Mouse (Mus musculus): ENCODE data around the gene Mrto4.

Mrto4 gene

DNA sequence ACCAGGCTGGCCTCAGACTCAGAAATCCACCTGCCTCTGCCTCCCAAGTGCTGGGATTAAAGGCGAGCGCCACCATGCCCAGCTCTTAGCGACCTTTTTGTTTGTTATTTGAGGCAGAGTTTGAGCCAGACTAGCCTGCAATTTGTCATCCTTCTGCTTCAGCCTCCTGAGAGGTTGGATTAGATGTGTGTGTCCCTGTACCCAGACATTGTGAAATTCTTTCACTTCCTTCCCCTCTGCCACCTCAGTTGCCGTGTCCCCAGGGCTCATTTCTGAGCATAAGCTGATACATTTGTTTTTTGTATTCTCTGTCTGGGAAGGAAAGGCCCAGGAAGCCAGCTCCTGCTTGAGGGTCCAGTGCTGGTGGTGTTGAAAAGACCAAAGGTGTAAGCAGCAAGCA lies 11.5 kb downstream of the Mrto4 start:
- no peak for DNase-seq (ENCODE audit: low spot score in 2 of 2)

- DNase-seq (ENCODE audit: low spot score in 2 of 2), result no peak
Observed at GRCm38 (mm10) chr4:139338145-139338544, 14.2 kb downstream of the Mrto4 start.

DNA sequence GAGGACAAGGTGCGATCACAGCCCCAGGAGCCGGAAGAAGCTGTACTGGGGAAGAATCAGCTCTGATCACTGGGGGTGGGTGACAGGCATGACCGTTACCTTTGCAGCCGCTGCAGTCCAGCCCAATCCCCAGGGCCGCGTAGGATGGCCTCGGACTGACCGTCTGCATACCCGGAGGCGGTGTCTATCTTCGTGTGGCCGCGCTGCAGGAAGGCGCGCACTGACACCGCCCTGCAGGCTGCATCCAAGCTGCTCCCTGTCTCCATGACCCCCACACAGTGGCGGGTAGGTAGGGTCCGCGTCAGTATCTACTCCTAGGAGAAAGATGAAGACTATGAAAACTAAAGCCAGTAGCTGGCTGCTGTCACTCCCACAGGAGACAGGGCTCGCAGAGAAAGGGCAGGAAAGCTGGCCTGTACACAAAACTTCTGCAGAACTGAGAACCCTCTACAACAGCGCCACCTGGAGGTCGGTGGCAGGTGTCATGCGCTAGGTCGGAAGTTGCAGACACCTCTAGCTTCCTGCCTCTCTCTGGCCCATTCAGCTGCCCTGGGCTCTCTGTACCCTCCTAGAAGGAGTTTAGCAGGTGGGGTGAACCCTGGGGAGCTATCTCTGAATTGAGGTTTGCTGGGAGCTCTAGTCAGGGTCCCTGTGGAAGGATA lies 15.4 kb downstream of the Mrto4 start:
- peak in 1 of 2 experiments; percentile 24 for DNase-seq (ENCODE audit: low spot score in 2 of 2)

GRCm38 (mm10) chr4:139335507-139335906 lies 16.9 kb downstream of the Mrto4 start:
- DNase-seq (ENCODE audit: low spot score in 2 of 2), result no peak

DNA sequence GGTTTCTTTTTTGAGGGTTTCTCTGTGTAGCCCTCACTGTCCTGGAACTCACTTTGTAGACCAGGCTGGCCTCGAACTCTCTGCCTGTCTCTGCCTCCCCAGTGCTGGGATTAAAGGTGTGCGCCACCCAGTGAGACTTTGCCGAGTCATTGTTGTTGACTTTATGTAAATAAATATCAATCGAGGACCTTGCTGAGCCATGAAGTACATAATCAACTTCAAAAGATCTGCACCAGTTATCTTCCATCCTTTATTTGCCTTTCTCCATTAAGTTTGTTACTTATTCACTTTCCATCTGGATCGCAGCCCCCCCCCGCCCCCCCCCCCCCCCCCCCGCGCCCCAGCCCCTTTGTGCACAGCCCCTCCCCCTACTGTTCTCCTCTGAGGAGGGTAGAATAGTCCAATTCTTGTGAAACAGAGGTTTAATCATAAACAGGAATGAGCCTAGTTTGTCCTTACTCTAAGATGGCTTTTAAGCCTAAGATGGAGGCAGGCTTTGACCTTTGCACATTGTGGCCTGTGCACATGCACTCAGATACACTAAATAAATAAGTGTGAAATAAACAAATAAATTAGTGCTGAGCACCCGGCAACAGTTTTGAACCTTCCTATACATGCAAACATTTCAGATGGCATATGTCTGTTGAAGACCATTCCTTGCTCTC lies 17.6 kb downstream of the Mrto4 start:
- DNase-seq (ENCODE audit: low spot score in 2 of 2), result no peak

GRCm38 (mm10) chr4:139330605-139331004 lies 21.8 kb downstream of the Mrto4 start:
- no peak for DNase-seq (ENCODE audit: low spot score in 2 of 2)

GRCm38 (mm10) chr4:139319740-139320139 lies 32.6 kb downstream of the Mrto4 start:
- DNase-seq (ENCODE audit: low spot score in 2 of 2), result no peak

DNA sequence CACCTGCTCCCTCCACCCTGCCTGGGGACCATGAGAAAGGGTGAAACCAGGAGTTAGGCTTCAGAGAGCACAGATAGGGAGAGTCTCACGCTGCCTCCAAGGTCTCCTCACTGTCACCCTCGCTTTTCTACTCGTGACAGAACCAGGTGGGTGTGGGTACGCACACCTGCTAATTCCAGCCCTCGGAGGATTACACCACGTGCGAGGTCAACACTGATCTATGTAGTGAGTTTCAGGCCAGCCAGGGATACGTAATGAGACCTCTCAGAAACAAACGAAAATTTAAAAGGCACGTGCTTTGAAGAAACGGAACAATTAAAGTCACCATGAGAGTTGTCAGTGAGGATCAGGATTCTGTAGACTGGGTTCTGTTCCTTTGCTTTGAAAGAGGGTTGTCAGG lies 33.9 kb downstream of the Mrto4 start:
- no peak for DNase-seq (ENCODE audit: low spot score in 2 of 2)

GRCm38 (mm10) chr4:139312632-139313031 lies 39.7 kb downstream of the Mrto4 start:
- DNase-seq (ENCODE audit: low spot score in 2 of 2), result no peak

DNA sequence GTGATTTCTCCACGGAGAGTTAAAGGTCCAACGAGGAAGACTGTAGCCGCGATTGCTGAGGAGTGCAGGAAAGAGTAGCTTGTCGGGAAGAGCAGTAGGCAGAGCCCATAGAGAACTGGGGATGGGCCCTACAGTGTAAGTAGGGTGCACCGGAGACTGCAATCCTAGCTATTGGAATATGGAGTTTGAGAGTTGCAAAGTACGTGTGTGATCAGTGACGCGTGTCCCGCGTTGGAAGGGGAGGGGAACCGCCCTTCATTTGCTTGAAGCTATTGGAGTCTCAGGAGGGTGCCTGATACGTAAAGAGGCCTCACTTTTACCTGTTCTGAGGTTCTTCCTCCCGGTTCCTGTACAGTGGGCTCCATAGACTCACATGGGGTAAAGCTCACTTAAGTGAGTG lies 40.7 kb downstream of the Mrto4 start:
- no peak for DNase-seq (ENCODE audit: low spot score in 2 of 2)

DNA sequence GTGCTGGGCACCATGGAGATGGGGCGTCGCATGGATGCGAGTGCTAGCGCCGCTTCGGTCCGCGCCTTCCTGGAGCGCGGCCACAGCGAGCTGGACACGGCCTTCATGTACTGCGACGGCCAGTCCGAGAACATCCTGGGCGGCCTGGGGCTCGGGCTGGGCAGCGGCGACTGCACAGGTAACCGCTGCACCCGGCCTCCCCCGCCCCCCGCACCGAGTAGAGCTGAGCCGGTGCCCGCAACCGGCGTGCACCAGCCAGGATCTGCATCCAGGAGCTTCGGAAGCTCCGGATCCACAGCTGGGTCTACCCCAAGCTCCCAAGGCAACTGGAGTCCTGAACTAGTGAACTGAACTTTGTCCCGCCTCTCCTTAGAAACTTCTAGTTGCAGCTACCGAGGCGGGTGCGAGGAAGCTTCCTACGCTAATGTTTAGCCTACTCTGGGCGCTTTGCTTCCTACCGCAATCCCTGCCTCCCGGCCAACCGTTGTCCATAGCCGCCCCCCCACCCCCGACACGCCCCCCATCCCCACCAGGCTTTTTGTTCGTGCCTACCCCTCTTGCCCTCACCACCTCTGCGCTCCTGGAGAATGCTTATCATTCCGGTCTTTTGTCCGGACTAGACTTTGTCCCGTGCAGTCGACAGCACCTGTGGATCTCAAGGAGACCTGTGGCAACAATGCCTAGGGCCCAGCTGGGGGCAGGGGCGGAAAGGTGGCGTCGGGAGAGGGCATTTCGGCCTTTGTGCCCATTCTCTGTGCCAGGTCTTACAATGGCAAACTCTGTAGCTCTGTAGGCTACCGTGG lies 41.3 kb downstream of the Mrto4 start:
- DNase-seq (ENCODE audit: low spot score in 2 of 2), result no peak

DNA sequence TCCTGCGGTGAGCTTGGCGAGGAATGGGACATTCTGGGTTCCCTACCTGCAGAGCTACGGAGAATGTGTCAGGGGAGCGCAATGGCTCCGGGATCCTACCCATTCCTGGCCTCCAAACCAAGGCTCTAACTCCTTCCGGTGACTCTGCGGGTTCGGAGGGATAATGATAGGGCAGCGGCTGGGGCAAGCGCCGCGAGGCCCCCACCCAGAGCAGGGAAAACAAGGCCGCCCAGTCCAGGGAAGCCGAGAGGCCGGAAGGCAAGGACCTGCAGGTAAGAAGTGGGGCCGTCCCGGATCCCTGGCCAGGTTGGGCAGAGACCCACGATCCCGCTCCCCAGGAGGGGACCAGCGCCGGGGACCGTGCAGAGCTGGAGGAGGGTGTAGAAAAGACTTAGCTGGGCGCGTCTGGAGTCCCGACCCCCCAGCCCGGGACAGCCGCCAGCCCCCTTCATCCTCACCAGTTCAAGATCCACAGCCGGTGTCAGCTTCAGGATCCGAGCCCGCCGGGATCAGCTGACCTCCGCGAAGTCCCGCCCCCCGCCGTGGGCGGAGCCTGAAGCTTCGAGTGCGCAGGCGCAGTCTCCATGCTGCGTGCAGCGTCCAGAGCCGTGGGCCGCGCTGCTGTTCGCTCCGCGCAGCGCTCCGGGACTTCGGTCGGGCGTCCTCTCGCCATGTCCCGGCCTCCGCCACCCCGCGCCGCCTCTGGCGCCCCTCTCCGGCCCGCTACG lies 42.0 kb downstream of the Mrto4 start, which contains the start of the genes Pqlc2 and Akr7a5:
TSS of gene Pqlc2 (minus strand) at position 538 of the 728 bp plus-strand sequence.
TSS of gene Akr7a5 (plus strand) at position 574 of the 728 bp plus-strand sequence.
- peak; percentile 95 to 96 for DNase-seq (ENCODE audit: low spot score in 2 of 2)

DNA sequence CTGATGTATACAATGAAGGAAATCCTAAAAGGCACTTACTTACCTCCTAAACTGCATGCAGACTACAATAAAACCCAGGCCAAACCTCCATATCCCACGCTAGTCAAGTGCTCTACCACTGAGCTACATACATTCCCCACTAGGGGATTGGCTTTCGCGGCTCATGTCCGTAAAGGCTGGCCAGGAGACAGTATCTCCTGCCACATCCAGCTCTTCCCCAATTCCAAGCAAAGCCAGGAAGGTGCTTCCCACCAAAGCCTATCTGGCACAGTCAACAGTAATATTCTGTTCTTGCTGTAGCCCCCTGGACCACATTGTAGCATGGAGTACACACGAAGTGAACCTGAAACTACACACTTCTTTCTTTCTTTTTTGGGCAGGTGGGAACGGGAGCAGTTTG lies 42.7 kb downstream of the Mrto4 start:
- DNase-seq (ENCODE audit: low spot score in 2 of 2), result no peak

- no peak for DNase-seq (ENCODE audit: low spot score in 2 of 2)
Observed at GRCm38 (mm10) chr4:139307916-139308315, 44.5 kb downstream of the Mrto4 start.

- no peak for DNase-seq (ENCODE audit: low spot score in 2 of 2)
Observed at GRCm38 (mm10) chr4:139305521-139305920, 46.9 kb downstream of the Mrto4 start.

DNA sequence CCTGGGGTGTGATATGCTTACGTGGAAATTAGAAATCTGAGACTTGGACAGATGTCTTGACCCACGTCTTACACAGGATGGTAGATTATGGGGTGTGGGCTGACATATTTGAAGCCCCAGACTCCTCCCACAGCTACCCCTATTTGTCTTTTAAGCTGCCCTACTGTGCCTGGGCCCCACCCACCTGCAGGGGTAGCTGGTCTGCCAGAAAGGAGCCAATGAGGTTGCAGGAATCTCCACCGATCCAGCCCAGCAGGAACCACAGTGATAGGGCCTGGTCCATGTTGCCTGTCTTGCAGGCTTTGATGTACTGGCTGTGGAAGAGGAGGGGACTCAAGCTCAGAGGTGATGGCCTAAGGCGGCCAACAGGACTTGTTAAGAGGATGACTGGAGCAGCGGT lies 50.1 kb downstream of the Mrto4 start:
- no peak for DNase-seq (ENCODE audit: low spot score in 2 of 2)

- DNase-seq (ENCODE audit: low spot score in 2 of 2), result no peak
Observed at GRCm38 (mm10) chr4:139301780-139302179, 50.6 kb downstream of the Mrto4 start.

GRCm38 (mm10) chr4:139298671-139299366 lies 53.6 kb downstream of the Mrto4 start:
- no peak for DNase-seq (ENCODE audit: low spot score in 2 of 2)

- DNase-seq (ENCODE audit: low spot score in 2 of 2), result no peak
Observed at GRCm38 (mm10) chr4:139297566-139297965, 54.8 kb downstream of the Mrto4 start.
